Mouse (Mus musculus): Measurements from ENCODE around the gene Ripor2. TPM values are rescaled to one million over a fixed set of nuclear protein-coding genes. Genes with fewer than 3 reads are reported as not detected.

Gene Ripor2
- polyA plus RNA-seq, 1 experiment from 2014 or later, result 10.4 TPM

DNA sequence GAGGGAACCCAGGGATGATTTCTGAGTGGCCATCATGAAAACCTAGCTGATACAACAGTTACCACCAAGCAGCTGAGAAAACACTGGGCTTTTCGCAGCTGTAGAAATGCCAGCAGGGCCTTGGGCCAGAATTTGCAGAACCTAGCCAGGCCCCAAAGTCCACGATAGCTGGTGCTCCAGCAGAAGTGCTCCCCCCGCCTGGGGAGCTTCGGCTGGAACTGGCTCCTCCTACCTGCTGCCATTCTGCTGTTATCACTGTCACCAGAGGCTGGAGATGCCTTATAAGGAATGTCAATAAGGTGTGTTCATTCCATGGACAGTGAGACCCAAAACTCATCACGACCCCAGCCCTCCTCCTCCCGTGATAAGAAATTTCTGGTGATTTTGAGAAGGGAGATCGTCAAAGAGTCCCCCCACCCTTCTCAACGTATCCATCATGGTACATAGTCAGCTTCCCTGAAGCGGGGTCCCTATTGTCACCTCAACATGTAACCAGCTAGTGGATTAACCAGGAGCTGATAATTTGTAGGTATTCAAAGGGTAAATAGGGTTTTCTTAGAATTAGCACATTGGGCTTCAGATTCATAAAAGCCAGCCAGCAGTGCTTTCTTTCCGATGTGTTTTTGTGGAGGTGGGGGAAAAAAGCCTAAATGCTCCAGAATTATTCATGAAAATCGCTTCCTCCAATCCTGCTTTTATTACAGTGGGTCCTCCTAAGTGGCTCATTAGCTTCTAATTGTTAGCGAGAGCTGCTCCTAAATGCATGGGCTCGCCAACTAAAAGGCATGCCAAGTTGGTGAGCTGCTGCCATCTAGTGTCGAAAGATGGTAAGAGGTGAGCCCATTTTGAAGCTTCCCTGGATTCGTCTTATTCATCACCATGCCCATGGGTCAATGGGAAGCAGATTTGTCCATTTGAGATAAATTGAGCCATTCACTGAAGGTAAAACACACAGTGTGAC lies 105.0 kb downstream of the Ripor2 start:
- Histone ChIP-seq H3K36me3 (ENCODE audit: control insufficient read depth, insufficient read depth, low read length) (no peaks in the 10 kb centered on the region), H3K9ac (ENCODE audit: low read depth, low read length) (no peak overlapping the region), H3K4me2 (replicated peaks; ENCODE audit: low read depth, low read length) (no peak overlapping the region), H3K4me3 (ENCODE audit: low read depth, low read length) (no peak overlapping the region), H3K4me1 (replicated peaks; ENCODE audit: control insufficient read depth, insufficient read depth, low read length) (no peaks in the 10 kb centered on the region), H3K9me3 (ENCODE audit: control insufficient read depth, low read length) (no peaks in the 10 kb centered on the region), H3K27me3 (ENCODE audit: control insufficient read depth, insufficient read depth, low read length) (no peaks in the 10 kb centered on the region), H3K27ac (ENCODE audit: low read depth, low read length) (no peak overlapping the region)
- DNase-seq (ENCODE audit: low spot score), result peak; percentile 90
- ATAC-seq (ENCODE audit: low FRiP score), result peak; percentile 61; the same call in 1 of the 2 replicates
- WGBS, result 41% methylated on average over 15 of the region's 15 CpGs

DNA sequence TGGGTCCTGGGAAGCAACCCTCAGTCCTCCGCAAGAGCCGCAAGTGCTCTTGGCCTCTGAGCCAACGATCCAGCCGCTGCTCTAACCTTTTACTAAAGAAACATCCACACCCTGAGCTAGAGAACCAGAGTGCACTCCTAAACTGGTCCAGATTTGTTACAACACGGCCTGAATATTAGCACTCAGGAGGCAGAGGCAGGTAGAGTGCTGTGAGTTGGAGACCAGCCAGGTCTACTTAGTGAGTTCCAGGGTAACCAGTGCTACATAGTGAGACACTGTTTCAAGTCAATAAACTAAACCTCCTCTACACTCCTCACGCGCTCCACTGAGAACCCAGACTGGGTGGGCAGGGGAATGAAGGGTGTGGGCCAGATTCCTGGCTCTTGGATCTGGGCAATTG lies 111.3 kb downstream of the Ripor2 start:
- no peak overlapping the region for H3K9ac ChIP-seq (ENCODE audit: low read depth, low read length)
- H3K27ac ChIP-seq (ENCODE audit: low read depth, low read length), result no peak overlapping the region
- no peak for DNase-seq (ENCODE audit: low spot score)
- no peaks in the 10 kb centered on the region; the same call in 1 of the 2 replicates for H3K27me3 ChIP-seq (ENCODE audit: control insufficient read depth, insufficient read depth, low read length)
- no peaks in the 10 kb centered on the region for H3K4me1 ChIP-seq (replicated peaks; ENCODE audit: control insufficient read depth, insufficient read depth, low read length)
- 93% methylated on average over 7 of the region's 7 CpGs for WGBS
- H3K4me3 ChIP-seq (ENCODE audit: low read depth, low read length), result no peak overlapping the region
- ATAC-seq (ENCODE audit: low FRiP score), result no peak
- no peaks in the 10 kb centered on the region for H3K36me3 ChIP-seq (ENCODE audit: control insufficient read depth, insufficient read depth, low read length)
- H3K9me3 ChIP-seq (ENCODE audit: control insufficient read depth, low read length), result no peaks in the 10 kb centered on the region
- H3K4me2 ChIP-seq (replicated peaks; ENCODE audit: low read depth, low read length), result no peak overlapping the region

- H3K4me2 ChIP-seq (replicated peaks; ENCODE audit: low read depth, low read length), result no peak overlapping the region
- H3K27me3 ChIP-seq (ENCODE audit: control insufficient read depth, insufficient read depth, low read length), result no peaks in the 10 kb centered on the region; the same call in 1 of the 2 replicates
- ATAC-seq (ENCODE audit: low FRiP score) (no peak), DNase-seq (ENCODE audit: low spot score) (no peak)
- H3K27ac ChIP-seq (ENCODE audit: low read depth, low read length), result no peak overlapping the region
- 85% methylated on average over 4 of the region's 4 CpGs for WGBS
- H3K9ac ChIP-seq (ENCODE audit: low read depth, low read length), result no peak overlapping the region
- H3K4me1 ChIP-seq (replicated peaks; ENCODE audit: control insufficient read depth, insufficient read depth, low read length), result no peaks in the 10 kb centered on the region
- H3K36me3 ChIP-seq (ENCODE audit: control insufficient read depth, insufficient read depth, low read length), result no peaks in the 10 kb centered on the region
- H3K4me3 ChIP-seq (ENCODE audit: low read depth, low read length), result no peak overlapping the region
- H3K9me3 ChIP-seq (ENCODE audit: control insufficient read depth, low read length), result no peaks in the 10 kb centered on the region
Measured at GRCm38 (mm10) chr13:24698746-24699145, 116.8 kb downstream of the Ripor2 start.

DNA sequence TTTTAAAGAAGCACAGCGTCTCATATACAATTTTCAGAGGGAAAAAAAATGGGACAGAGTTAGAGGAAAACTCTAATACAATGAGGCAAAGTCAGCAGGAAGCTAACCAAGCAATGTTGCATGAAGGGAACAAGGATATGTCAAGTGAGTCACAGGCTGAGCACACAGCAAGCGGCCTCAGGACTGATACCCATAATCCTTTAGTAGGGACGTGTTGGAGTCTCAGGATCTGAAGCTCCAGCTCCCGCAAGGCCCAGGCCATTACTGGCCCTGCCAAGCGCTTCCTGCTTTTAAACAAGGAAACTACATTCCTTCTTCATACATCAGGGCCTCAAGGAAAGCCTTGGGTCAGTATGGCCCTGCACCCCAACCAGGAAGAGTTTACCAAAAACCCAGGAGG lies 120.1 kb downstream of the Ripor2 start:
- H3K4me3 ChIP-seq (ENCODE audit: low read depth, low read length), result no peak overlapping the region
- no peaks in the 10 kb centered on the region for H3K36me3 ChIP-seq (ENCODE audit: control insufficient read depth, insufficient read depth, low read length)
- no peak overlapping the region for H3K27ac ChIP-seq (ENCODE audit: low read depth, low read length)
- H3K9me3 ChIP-seq (ENCODE audit: control insufficient read depth, low read length), result no peaks in the 10 kb centered on the region
- WGBS, result 90% methylated on average over 5 of the region's 5 CpGs
- no peaks in the 10 kb centered on the region for H3K4me1 ChIP-seq (replicated peaks; ENCODE audit: control insufficient read depth, insufficient read depth, low read length)
- no peak for DNase-seq (ENCODE audit: low spot score)
- H3K27me3 ChIP-seq (ENCODE audit: control insufficient read depth, insufficient read depth, low read length), result no peaks in the 10 kb centered on the region
- no peak for ATAC-seq (ENCODE audit: low FRiP score)
- H3K4me2 ChIP-seq (replicated peaks; ENCODE audit: low read depth, low read length), result no peak overlapping the region
- H3K9ac ChIP-seq (ENCODE audit: low read depth, low read length), result no peak overlapping the region

GRCm38 (mm10) chr13:24709656-24710396 lies 127.8 kb downstream of the Ripor2 start:
- no peak overlapping the region for H3K4me2 ChIP-seq (replicated peaks; ENCODE audit: low read depth, low read length)
- no peak for ATAC-seq (ENCODE audit: low FRiP score)

GRCm38 (mm10) chr13:24710968-24711367 lies 129.0 kb downstream of the Ripor2 start:
- H3K4me3 ChIP-seq (ENCODE audit: low read depth, low read length), result no peak overlapping the region

More at GRCm38 (mm10) chr13:24709656-24710396, 127.8 kb downstream of the Ripor2 start:
- no peaks in the 10 kb centered on the region for H3K4me1 ChIP-seq (replicated peaks; ENCODE audit: control insufficient read depth, insufficient read depth, low read length)
- no peaks in the 10 kb centered on the region for H3K27me3 ChIP-seq (ENCODE audit: control insufficient read depth, insufficient read depth, low read length)
- H3K4me3 ChIP-seq (ENCODE audit: low read depth, low read length), result no peak overlapping the region
- DNase-seq (ENCODE audit: low spot score), result no peak
- WGBS, result 73% methylated on average over 12 of the region's 12 CpGs
- H3K9ac ChIP-seq (ENCODE audit: low read depth, low read length), result no peak overlapping the region
- H3K36me3 ChIP-seq (ENCODE audit: control insufficient read depth, insufficient read depth, low read length), result no peaks in the 10 kb centered on the region
- H3K27ac ChIP-seq (ENCODE audit: low read depth, low read length), result no peak overlapping the region
- H3K9me3 ChIP-seq (ENCODE audit: control insufficient read depth, low read length), result no peaks in the 10 kb centered on the region

DNA sequence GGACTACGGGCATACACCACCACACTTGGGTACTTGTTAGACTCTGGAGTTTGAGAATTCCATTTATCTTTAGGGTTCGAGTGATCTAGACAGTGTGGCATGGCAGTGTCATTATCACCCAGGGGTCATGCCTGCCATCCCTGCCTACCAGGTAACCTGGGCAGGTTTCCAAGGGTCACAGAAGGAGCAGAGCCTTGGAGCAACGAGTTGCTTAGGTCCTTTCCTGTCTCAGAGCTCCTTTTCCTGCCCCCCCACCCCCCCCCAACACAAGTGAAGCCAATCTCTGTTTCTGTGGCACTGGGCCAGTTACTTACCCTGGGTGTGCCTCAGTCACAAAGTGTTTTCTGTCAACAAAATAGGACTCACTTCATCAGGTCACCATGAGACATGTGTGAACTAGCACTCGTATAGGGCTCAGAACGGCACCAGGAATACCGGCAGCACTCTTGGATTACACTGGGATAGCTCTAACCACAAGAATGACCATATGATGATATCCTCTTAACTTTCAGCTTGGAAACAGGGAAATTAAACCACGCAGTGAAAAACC lies 130.7 kb downstream of the Ripor2 start:
- Histone ChIP-seq H3K9me3 (ENCODE audit: control insufficient read depth, low read length) (no peaks in the 10 kb centered on the region), H3K4me2 (replicated peaks; ENCODE audit: low read depth, low read length) (no peak overlapping the region), H3K9ac (ENCODE audit: low read depth, low read length) (no peak overlapping the region), H3K27me3 (ENCODE audit: control insufficient read depth, insufficient read depth, low read length) (no peaks in the 10 kb centered on the region), H3K4me1 (replicated peaks; ENCODE audit: control insufficient read depth, insufficient read depth, low read length) (no peaks in the 10 kb centered on the region), H3K27ac (ENCODE audit: low read depth, low read length) (no peak overlapping the region), H3K36me3 (ENCODE audit: control insufficient read depth, insufficient read depth, low read length) (no peaks in the 10 kb centered on the region), H3K4me3 (ENCODE audit: low read depth, low read length) (no peak overlapping the region)
- DNase-seq (ENCODE audit: low spot score) (no peak), ATAC-seq (ENCODE audit: low FRiP score) (no peak)
- WGBS, result 88% methylated on average over 7 of the region's 7 CpGs

More at GRCm38 (mm10) chr13:24710968-24711367, 129.0 kb downstream of the Ripor2 start:
- no peak for DNase-seq (ENCODE audit: low spot score)
- no peak for ATAC-seq (ENCODE audit: low FRiP score)
- 69% methylated on average over 7 of the region's 7 CpGs for WGBS
- Histone ChIP-seq H3K27ac (ENCODE audit: low read depth, low read length) (no peak overlapping the region), H3K4me1 (replicated peaks; ENCODE audit: control insufficient read depth, insufficient read depth, low read length) (no peaks in the 10 kb centered on the region), H3K4me2 (replicated peaks; ENCODE audit: low read depth, low read length) (no peak overlapping the region), H3K9ac (ENCODE audit: low read depth, low read length) (no peak overlapping the region), H3K27me3 (ENCODE audit: control insufficient read depth, insufficient read depth, low read length) (no peaks in the 10 kb centered on the region), H3K36me3 (ENCODE audit: control insufficient read depth, insufficient read depth, low read length) (no peaks in the 10 kb centered on the region), H3K9me3 (ENCODE audit: control insufficient read depth, low read length) (no peaks in the 10 kb centered on the region)

DNA sequence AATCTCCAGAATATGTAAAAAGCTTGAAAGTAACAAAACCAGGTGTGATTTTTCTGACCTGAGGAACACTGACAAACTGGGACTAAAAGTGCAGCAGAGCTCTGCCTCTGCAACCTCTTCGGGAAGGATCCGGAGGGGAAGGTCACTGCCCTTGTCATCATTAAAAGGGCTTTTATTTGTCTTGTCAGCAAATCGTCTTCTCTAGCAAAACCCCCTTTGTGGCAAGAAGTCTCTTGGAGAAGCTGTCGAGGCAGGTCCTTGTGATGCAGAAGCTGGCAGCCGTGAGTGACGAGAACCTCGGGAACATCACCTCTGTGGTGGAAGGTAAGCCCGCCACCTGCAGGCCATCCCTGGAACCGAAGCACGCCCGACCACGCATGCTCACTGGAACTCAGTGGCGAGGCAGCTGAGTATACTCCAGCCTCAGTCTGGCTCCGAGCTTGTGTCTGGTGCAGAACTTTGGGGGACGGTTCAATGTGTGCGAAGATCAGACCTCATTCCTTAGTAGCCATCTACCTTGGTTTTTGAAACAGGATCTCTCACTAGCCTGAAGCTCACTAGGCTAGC lies 131.5 kb downstream of the Ripor2 start:
- Histone ChIP-seq H3K4me2 (replicated peaks; ENCODE audit: low read depth, low read length) (peak overlapping the region; percentile 16), H3K4me3 (ENCODE audit: low read depth, low read length) (no peak overlapping the region), H3K36me3 (ENCODE audit: control insufficient read depth, insufficient read depth, low read length) (no peaks in the 10 kb centered on the region), H3K9ac (ENCODE audit: low read depth, low read length) (no peak overlapping the region), H3K9me3 (ENCODE audit: control insufficient read depth, low read length) (no peaks in the 10 kb centered on the region), H3K27me3 (ENCODE audit: control insufficient read depth, insufficient read depth, low read length) (no peaks in the 10 kb centered on the region), H3K27ac (ENCODE audit: low read depth, low read length) (no peak overlapping the region), H3K4me1 (replicated peaks; ENCODE audit: control insufficient read depth, insufficient read depth, low read length) (no peaks in the 10 kb centered on the region)
- DNase-seq (ENCODE audit: low spot score) (peak; percentile 90), ATAC-seq (ENCODE audit: low FRiP score) (peak; percentile 78)
- 7% methylated on average over 16 of the region's 16 CpGs for WGBS
